Mouse (Mus musculus): ENCODE results near the gene Golt1a. TPM values are rescaled to one million over a fixed set of nuclear protein-coding genes. Genes with fewer than 3 reads are reported as not detected.

The Golt1a gene
- total and polyA plus RNA-seq, 3 experiments = not detected

- Histone ChIP-seq H3K9me3 (replicated peaks; ENCODE audit: low read length) (no peaks in the 10 kb centered on the region), H3K4me3 (replicated peaks in 1 of 3; ENCODE audit: low read depth in 2 of 3, low read length in 2 of 3, poor library complexity in 1 of 3) (no peak overlapping the region), H3K4me2 (ENCODE audit: insufficient read depth, low read depth, poor library complexity, severe bottlenecking) (no peak overlapping the region), H3K9ac (ENCODE audit: insufficient read depth, low read depth) (no peak overlapping the region), H3K79me2 (replicated peaks; ENCODE audit: control insufficient read depth, extremely low read depth, insufficient read depth, poor library complexity, severe bottlenecking) (no peaks in the 10 kb centered on the region), H3K36me3 (replicated peaks in 1 of 2; ENCODE audit: control insufficient read depth in 1 of 2, insufficient read depth in 1 of 2, low read length in 1 of 2) (no peaks in the 10 kb centered on the region), H3K4me1 (ENCODE audit: control insufficient read depth in 1 of 2, insufficient read depth in 2 of 2) (peaks cover 18 to 22% of the 10 kb centered on the region in 2 experiments), H3K27ac (ENCODE audit: insufficient read depth, low read depth) (no peak overlapping the region), H3K27me3 (replicated peaks) (peaks cover 46% of the 10 kb centered on the region)
- no peak for DNase-seq (ENCODE audit: extremely low read depth)
- TF ChIP-seq JUN (IDR thresholded peaks at IDR 0.05; ENCODE audit: insufficient read depth, low read depth, low read length) = no peak
- TF ChIP-seq CHD1 (IDR thresholded peaks at IDR 0.05; ENCODE audit: low read depth, low read length) = no peak
- no peak for TF ChIP-seq BHLHE40 (IDR thresholded peaks at IDR 0.05; ENCODE audit: low read depth, low read length)
- TF ChIP-seq MXI1 (IDR thresholded peaks at IDR 0.05; ENCODE audit: low read depth, low read length) = no peak
- no peak for TF ChIP-seq RAD21 (IDR thresholded peaks at IDR 0.05; ENCODE audit: low read depth, low read length)
- TF ChIP-seq SMC3 (IDR thresholded peaks at IDR 0.05; ENCODE audit: low read depth, low read length) = no peak
- in situ Hi-C loops (cut with MboI; ENCODE audit: low pct_ligation_motif_present, low pct_unique_long_range_greater_than_20kb, low sequenced_read_pairs) (no loop called here), dilution Hi-C loops (cut with MboI; ENCODE audit: extremely low pct_ligation_motif_present, extremely low pct_unique_long_range_greater_than_20kb, low sequenced_read_pairs) (no loop called here)
Measured at GRCm38 (mm10) chr1:133344357-133344756, 34.8 kb downstream of the Golt1a start.

GRCm38 (mm10) chr1:133346531-133346930 lies 36.9 kb downstream of the Golt1a start:
- H3K4me1 ChIP-seq (ENCODE audit: control insufficient read depth in 1 of 2, insufficient read depth in 2 of 2) = peaks cover 20 to 22% of the 10 kb centered on the region in 2 experiments
- peaks cover 52% of the 10 kb centered on the region for H3K27me3 ChIP-seq (replicated peaks)
- DNase-seq (ENCODE audit: extremely low read depth) = no peak
- no peaks in the 10 kb centered on the region for H3K9me3 ChIP-seq (replicated peaks; ENCODE audit: low read length)
- no peak overlapping the region for H3K27ac ChIP-seq (ENCODE audit: insufficient read depth, low read depth)
- no peak overlapping the region for H3K9ac ChIP-seq (ENCODE audit: insufficient read depth, low read depth)
- no peak overlapping the region for H3K4me3 ChIP-seq (replicated peaks in 1 of 3; ENCODE audit: low read depth in 2 of 3, low read length in 2 of 3, poor library complexity in 1 of 3)
- in situ Hi-C loops (cut with MboI; ENCODE audit: low pct_ligation_motif_present, low pct_unique_long_range_greater_than_20kb, low sequenced_read_pairs) = no loop called here
- no peaks in the 10 kb centered on the region for H3K36me3 ChIP-seq (replicated peaks in 1 of 2; ENCODE audit: control insufficient read depth in 1 of 2, insufficient read depth in 1 of 2, low read length in 1 of 2)
- dilution Hi-C loops (cut with MboI; ENCODE audit: extremely low pct_ligation_motif_present, extremely low pct_unique_long_range_greater_than_20kb, low sequenced_read_pairs) = no loop called here
- H3K79me2 ChIP-seq (replicated peaks; ENCODE audit: control insufficient read depth, extremely low read depth, insufficient read depth, poor library complexity, severe bottlenecking) = no peaks in the 10 kb centered on the region
- TF ChIP-seq EP300 (IDR thresholded peaks at IDR 0.05; ENCODE audit: low read length) = no peak
- TF ChIP-seq ZMIZ1 (IDR thresholded peaks at IDR 0.05; ENCODE audit: low read depth, low read length) = no peak
- TF ChIP-seq TCF12 (IDR thresholded peaks at IDR 0.05; ENCODE audit: low read depth, low read length) = no peak
- no peak for TF ChIP-seq SMC3 (IDR thresholded peaks at IDR 0.05; ENCODE audit: low read depth, low read length)
- TF ChIP-seq RCOR1 (conservative IDR thresholded peaks at IDR 0.05; ENCODE audit: low read depth, low read length) = no peak
- TF ChIP-seq MAZ (IDR thresholded peaks at IDR 0.05; ENCODE audit: low read depth, low read length) = no peak
- TF ChIP-seq USF2 (conservative IDR thresholded peaks at IDR 0.05; ENCODE audit: low read depth, low read length) = no peak
- no peak for TF ChIP-seq JUN (IDR thresholded peaks at IDR 0.05; ENCODE audit: insufficient read depth, low read depth, low read length)
- no peak for TF ChIP-seq NRF1 (IDR thresholded peaks at IDR 0.05; ENCODE audit: low read depth, low read length)
- TF ChIP-seq SIN3A (IDR thresholded peaks at IDR 0.05; ENCODE audit: low read length) = no peak
- TF ChIP-seq MAX (IDR thresholded peaks at IDR 0.05; ENCODE audit: low read length) = no peak
- TF ChIP-seq MYC (IDR thresholded peaks at IDR 0.05; ENCODE audit: low read depth, low read length) = no peak
- TF ChIP-seq ELF1 (IDR thresholded peaks at IDR 0.05; ENCODE audit: low read depth, low read length) = no peak
- no peak for TF ChIP-seq USF1 (IDR thresholded peaks at IDR 0.05; ENCODE audit: low read depth, low read length)
- TF ChIP-seq ZNF384 (IDR thresholded peaks at IDR 0.05; ENCODE audit: low read depth, low read length) = no peak
- no peak for TF ChIP-seq POLR2AphosphoS2 (IDR thresholded peaks at IDR 0.05; ENCODE audit: low read depth, low read length)
- TF ChIP-seq UBTF (IDR thresholded peaks at IDR 0.05; ENCODE audit: low read depth, low read length) = no peak
- no peak overlapping the region for H3K4me2 ChIP-seq (ENCODE audit: insufficient read depth, low read depth, poor library complexity, severe bottlenecking)
